20 mouse cellular contexts compared by ENCODE assay signal in genomic region chr2:3176751-3177150, GRCm38 (mm10).
DNase-seq lines count a peak whose midpoint lies in the region; ATAC-seq and TF ChIP-seq lines count a peak whose summit lies in the region.
"Had no signal": no experiment of that assay in that cellular context is flagged by ENCODE, and none has a peak within 500 bp of the region (broad histone marks: within the 10 kb centered on the region; RNA-seq: fewer than 3 reads in every experiment).

No protein-coding gene starts in this region.

- no peaks in the 10 kb centered on the region for H3K36me3 ChIP-seq in forebrain, embryonic 11.5 days (ENCODE audit: control insufficient read depth, insufficient read depth, low read length)
- H3K36me3 ChIP-seq in forebrain, postnatal 0 days (ENCODE audit: insufficient read depth): peaks cover 6% of the 10 kb centered on the region; the same call in 1 of the 2 replicates
- H3K36me3 ChIP-seq in kidney, embryonic 16.5 days (ENCODE audit: insufficient read depth, low read length): peaks cover 7% of the 10 kb centered on the region

- H3K4me1 ChIP-seq in forebrain, embryonic 11.5 days (replicated peaks; ENCODE audit: control insufficient read depth, insufficient read depth, low read length): no peaks in the 10 kb centered on the region
- H3K4me1 ChIP-seq in forebrain, postnatal 0 days (ENCODE audit: insufficient read depth): no peaks in the 10 kb centered on the region
- peaks cover 16% of the 10 kb centered on the region; the same call in 1 of the 2 replicates for H3K4me1 ChIP-seq in kidney, embryonic 16.5 days (ENCODE audit: insufficient read depth, low read length)

- H3K9ac ChIP-seq in forebrain, embryonic 11.5 days (ENCODE audit: low read length): no peak overlapping the region
- H3K9ac ChIP-seq in forebrain, postnatal 0 days: no peak overlapping the region
- 0 out of 2 replicates have a peak overlapping the region, but pooled peaks have one; percentile 16 for H3K9ac ChIP-seq in kidney, embryonic 16.5 days (replicated peaks; ENCODE audit: low read length)
- H3K9ac ChIP-seq: heart, embryonic 13.5 days; hindbrain, embryonic 14.5 days had no signal

- H3K9me3 ChIP-seq in forebrain, embryonic 11.5 days (ENCODE audit: control insufficient read depth, low read length): no peaks in the 10 kb centered on the region
- H3K9me3 ChIP-seq in forebrain, postnatal 0 days (ENCODE audit: low read length): no peaks in the 10 kb centered on the region
- no peaks in the 10 kb centered on the region for H3K9me3 ChIP-seq in kidney, embryonic 16.5 days (ENCODE audit: low read length)
- H3K9me3 ChIP-seq: forebrain, embryonic 10.5 days; heart, embryonic 10.5 days; heart, embryonic 13.5 days had no signal

- no peak overlapping the region for H3K4me3 ChIP-seq in forebrain, embryonic 11.5 days (ENCODE audit: low read depth, low read length)
- no peak overlapping the region for H3K4me3 ChIP-seq in forebrain, postnatal 0 days (ENCODE audit: low read depth, low read length)
- H3K4me3 ChIP-seq in kidney, embryonic 16.5 days (ENCODE audit: low read length): no peak overlapping the region
- H3K4me3 ChIP-seq: forebrain, embryonic 10.5 days; heart, embryonic 10.5 days; heart, embryonic 13.5 days had no signal

- DNase-seq in forebrain, embryonic 11.5 days (ENCODE audit: low spot score): peak; percentile 41
- DNase-seq in forebrain, postnatal 0 days: no peak
- no peak for DNase-seq in kidney, adult 18-20 months
- DNase-seq in retina, embryonic 14.5 days (ENCODE audit: low spot score): peak; percentile 52
- DNase-seq in urinary bladder, postnatal 25 days (ENCODE audit: low spot score): no peak
- DNase-seq: adrenal gland, adult 8-10 months; adrenal gland, postnatal 25 days; cerebellum, adult 18-20 months; cerebellum, adult 9-10 months; gastrocnemius, postnatal 25 days; heart, adult 18-20 months; heart, postnatal 14 days; heart, postnatal 4 days had no signal

- TF ChIP-seq CTCF in forebrain, postnatal 0 days (IDR thresholded peaks at IDR 0.05; ENCODE audit: low read depth): no peak

- no peak for ATAC-seq in forebrain, embryonic 11.5 days (replicated peaks; ENCODE audit: low FRiP score)
- ATAC-seq in forebrain, postnatal 0 days: no peak
- ATAC-seq in kidney, embryonic 16.5 days (ENCODE audit: low FRiP score, low TSS enrichment): no peak
- ATAC-seq: activated CD4-positive, CD25-positive, alpha-beta regulatory T cell, adult 4 months; forebrain, embryonic 14.5 days had no signal

- 91% methylated on average over 3 of the region's 3 CpGs for WGBS in forebrain, embryonic 11.5 days
- WGBS in forebrain, postnatal 0 days: 83% methylated on average over 3 of the region's 3 CpGs
- WGBS in kidney, embryonic 16.5 days: 77% methylated on average over 3 of the region's 3 CpGs

- no peak overlapping the region for H3K4me2 ChIP-seq in forebrain, embryonic 11.5 days (ENCODE audit: low read depth, low read length, severe bottlenecking)
- no peak overlapping the region for H3K4me2 ChIP-seq in forebrain, postnatal 0 days (ENCODE audit: low read depth)
- H3K4me2 ChIP-seq in kidney, embryonic 16.5 days (replicated peaks; ENCODE audit: low read depth, low read length): no peak overlapping the region
- H3K4me2 ChIP-seq: heart, embryonic 13.5 days; hindbrain, embryonic 14.5 days had no signal

- H3K27me3 ChIP-seq in forebrain, embryonic 11.5 days (ENCODE audit: control insufficient read depth, insufficient read depth, low read length): no peaks in the 10 kb centered on the region
- H3K27me3 ChIP-seq in forebrain, postnatal 0 days (ENCODE audit: insufficient read depth, low read length): no peaks in the 10 kb centered on the region
- H3K27me3 ChIP-seq in kidney, embryonic 16.5 days (ENCODE audit: insufficient read depth, low read length): no peaks in the 10 kb centered on the region
- H3K27me3 ChIP-seq: heart, embryonic 13.5 days had no signal

- no peak overlapping the region for H3K27ac ChIP-seq in forebrain, embryonic 11.5 days (ENCODE audit: low read depth, low read length)
- no peak overlapping the region for H3K27ac ChIP-seq in forebrain, postnatal 0 days (ENCODE audit: low read depth, low read length)
- H3K27ac ChIP-seq in kidney, embryonic 16.5 days (ENCODE audit: low read length): no peak overlapping the region
- H3K27ac ChIP-seq: forebrain, embryonic 10.5 days; heart, embryonic 10.5 days; heart, embryonic 13.5 days; hindbrain, embryonic 14.5 days had no signal

Comparison
In these comparisons a context has a peak if more than half of its experiments do, and no peak if none do; other contexts are left out.
1. DNase-seq: peak in forebrain, embryonic 11.5 days (single experiment) and retina, embryonic 14.5 days (single experiment); none in forebrain, postnatal 0 days (single experiment), kidney, adult 18-20 months (single experiment) and urinary bladder, postnatal 25 days (single experiment).